ENCODE assay signal across 8 mouse cellular contexts in genomic region chr9:52167084-52167483, GRCm38 (mm10). TPM values are rescaled to one million over a fixed set of nuclear protein-coding genes. Genes with fewer than 3 reads are reported as not detected.
DNase-seq lines count a peak whose midpoint lies in the region; ATAC-seq and TF ChIP-seq lines count a peak whose summit lies in the region.

No protein-coding gene starts in this region.

- no peak for TF ChIP-seq POLR2A in myocyte (IDR thresholded peaks at IDR 0.05; ENCODE audit: insufficient read length, low read depth)

- no peak overlapping the region for H3K27ac ChIP-seq in kidney, postnatal 0 days
- H3K27ac ChIP-seq in embryonic facial prominence, embryonic 11.5 days (replicated peaks; ENCODE audit: low read depth, low read length) = no peak overlapping the region
- no peak overlapping the region for H3K27ac ChIP-seq in intestine, embryonic 14.5 days (ENCODE audit: low read depth)

- no peaks in the 10 kb centered on the region for H3K27me3 ChIP-seq in kidney, postnatal 0 days (ENCODE audit: insufficient read depth, low read length)
- peaks cover 3% of the 10 kb centered on the region; the same call in 1 of the 2 replicates for H3K27me3 ChIP-seq in embryonic facial prominence, embryonic 11.5 days (ENCODE audit: control insufficient read depth, insufficient read depth, low read length)
- peaks cover 18% of the 10 kb centered on the region; the same call in 1 of the 2 replicates for H3K27me3 ChIP-seq in intestine, embryonic 14.5 days (replicated peaks; ENCODE audit: control insufficient read depth, insufficient read depth, low read length)
- H3K27me3 ChIP-seq in myocyte (ENCODE audit: control insufficient read depth, insufficient read depth, insufficient read length) = no peaks in the 10 kb centered on the region

- H3ac ChIP-seq in myocyte (ENCODE audit: control insufficient read depth, insufficient read length) = peak overlapping the region; percentile 91

- 10% methylated on average over 3 of the region's 3 CpGs for WGBS in kidney, postnatal 0 days
- 15% methylated on average over 3 of the region's 3 CpGs for WGBS in embryonic facial prominence, embryonic 11.5 days
- 16% methylated on average over 3 of the region's 3 CpGs for WGBS in intestine, embryonic 14.5 days

- no peak for ATAC-seq in kidney, postnatal 0 days (replicated peaks; ENCODE audit: low FRiP score, low read depth)
- ATAC-seq in embryonic facial prominence, embryonic 11.5 days (replicated peaks; ENCODE audit: insufficient number of reproducible peaks, low FRiP score, low TSS enrichment, low read depth) = no peak
- ATAC-seq in intestine, embryonic 14.5 days (replicated peaks; ENCODE audit: low FRiP score, low TSS enrichment, low read depth) = no peak

- H3K9ac ChIP-seq in kidney, postnatal 0 days (ENCODE audit: low read depth, low read length) = peak overlapping the region; percentile 96; the same call in 1 of the 2 replicates
- no peak overlapping the region for H3K9ac ChIP-seq in embryonic facial prominence, embryonic 11.5 days (replicated peaks; ENCODE audit: low read length)
- H3K9ac ChIP-seq in intestine, embryonic 14.5 days (ENCODE audit: low read length) = peak overlapping the region; percentile 93

- H3K36me3 ChIP-seq in kidney, postnatal 0 days (ENCODE audit: insufficient read depth, low read length) = no peaks in the 10 kb centered on the region
- no peaks in the 10 kb centered on the region for H3K36me3 ChIP-seq in embryonic facial prominence, embryonic 11.5 days (replicated peaks; ENCODE audit: control insufficient read depth, insufficient read depth, low read depth, low read length)
- no peaks in the 10 kb centered on the region for H3K36me3 ChIP-seq in intestine, embryonic 14.5 days (ENCODE audit: control insufficient read depth, insufficient read depth, low read length)
- H3K36me3 ChIP-seq in myocyte (ENCODE audit: control insufficient read depth, insufficient read depth) = no peaks in the 10 kb centered on the region

- TF ChIP-seq CTCF in kidney, postnatal 0 days (IDR thresholded peaks at IDR 0.05; ENCODE audit: low read depth) = no peak

- peaks cover 42% of the 10 kb centered on the region for H3K79me2 ChIP-seq in myocyte (ENCODE audit: control insufficient read depth, insufficient read depth)

- peak overlapping the region; percentile 71 for H3K4me2 ChIP-seq in kidney, postnatal 0 days (ENCODE audit: low read length)
- H3K4me2 ChIP-seq in embryonic facial prominence, embryonic 11.5 days (ENCODE audit: low read depth, low read length) = peak overlapping the region; percentile 67
- H3K4me2 ChIP-seq in intestine, embryonic 14.5 days (ENCODE audit: low read length) = peak overlapping the region; percentile 68
- H3K4me2 ChIP-seq in myocyte (ENCODE audit: low read depth) = peak overlapping the region; percentile 92

- DNase-seq in kidney, postnatal 0 days (ENCODE audit: low spot score) = no peak
- no peak for DNase-seq in kidney, postnatal 36 days
- DNase-seq in embryonic facial prominence, embryonic 11.5 days (ENCODE audit: low spot score) = no peak
- DNase-seq in intestine, embryonic 14.5 days (ENCODE audit: low spot score) = no peak
- DNase-seq in layer of hippocampus, postnatal 14 days (ENCODE audit: low spot score in 2 of 2) = no peak
- no peak for DNase-seq in retina, embryonic 14.5 days (ENCODE audit: low spot score)
- no peak for DNase-seq in adrenal gland, postnatal 10 days

- peak overlapping the region; percentile 94 for H3K4me3 ChIP-seq in kidney, postnatal 0 days (replicated peaks; ENCODE audit: low read depth, low read length)
- H3K4me3 ChIP-seq in embryonic facial prominence, embryonic 11.5 days (ENCODE audit: low read depth, low read length) = peak overlapping the region; percentile 86
- H3K4me3 ChIP-seq in intestine, embryonic 14.5 days (ENCODE audit: low read depth, low read length) = peak overlapping the region; percentile 54
- peak overlapping the region; percentile 56 for H3K4me3 ChIP-seq in myocyte

- H3K9me3 ChIP-seq in kidney, postnatal 0 days (replicated peaks; ENCODE audit: low read length) = no peaks in the 10 kb centered on the region
- no peaks in the 10 kb centered on the region for H3K9me3 ChIP-seq in embryonic facial prominence, embryonic 11.5 days (replicated peaks; ENCODE audit: control insufficient read depth, low read length)
- no peaks in the 10 kb centered on the region for H3K9me3 ChIP-seq in intestine, embryonic 14.5 days (ENCODE audit: control insufficient read depth, low read length)

- peaks cover 12% of the 10 kb centered on the region for H3K4me1 ChIP-seq in kidney, postnatal 0 days (replicated peaks; ENCODE audit: insufficient read depth, low read length)
- no peaks in the 10 kb centered on the region for H3K4me1 ChIP-seq in embryonic facial prominence, embryonic 11.5 days (ENCODE audit: control insufficient read depth, insufficient read depth, low read length)
- H3K4me1 ChIP-seq in intestine, embryonic 14.5 days (replicated peaks; ENCODE audit: control insufficient read depth, insufficient read depth, low read length) = peaks cover 13% of the 10 kb centered on the region

TF ChIP-seq in myocyte, 11 proteins besides CTCF, POLR2A, EP300 and RAD21:
- TF ChIP-seq MAX (IDR thresholded peaks at IDR 0.05; ENCODE audit: low read depth) (no peak), TCF12 (IDR thresholded peaks at IDR 0.05; ENCODE audit: insufficient read depth, poor library complexity, severe bottlenecking) (no peak), MYOD1 (IDR thresholded peaks at IDR 0.05; ENCODE audit: control insufficient read depth in 1 of 3, insufficient read length in 2 of 3, low read depth in 2 of 3) (no peak), POLR2AphosphoS2 (IDR thresholded peaks at IDR 0.05; ENCODE audit: insufficient read length, low read depth) (no peak), USF1 (IDR thresholded peaks at IDR 0.05; ENCODE audit: low read depth) (no peak), CEBPB (IDR thresholded peaks at IDR 0.05; ENCODE audit: insufficient read depth, poor library complexity, severe bottlenecking) (no peak), TCF3 (IDR thresholded peaks at IDR 0.05; ENCODE audit: insufficient read length, low read depth) (no peak)

RNA-seq across cellular contexts. Expression of gene Zc3h12c, which starts 1.3 kb away (rescaled TPM):
- polyA plus RNA-seq in kidney, postnatal 0 days (2015; fragmentation: Nextera tagmentation; extraction: Ambion mirVana) = 3.8 and 4.3 TPM in 2 replicates
- 5.5 and 6.0 TPM in 2 replicates for polyA plus RNA-seq in embryonic facial prominence, embryonic 11.5 days (2014; fragmentation: Nextera tagmentation; extraction: Ambion mirVana)
- 4.0 and 4.2 TPM in 2 replicates for polyA plus RNA-seq in intestine, embryonic 14.5 days (2014; fragmentation: Nextera tagmentation; extraction: Ambion mirVana)
- 1.2 TPM for polyA plus RNA-seq in myocyte (2012; fragmentation: generic; extraction: Trizol)
- total RNA-seq in layer of hippocampus, postnatal 14 days (2021) = 10 to 100 TPM in 1 of 2 experiments, 1 to 10 TPM in 1; 9.9 to 10.3 TPM
- 10 to 100 TPM; 13.9 to 18.4 TPM for total RNA-seq in adrenal gland, postnatal 10 days (2021)
